Mouse (Mus musculus): ENCODE measurements at regions not wholly inside any gene's neighbourhood (a gene's known extent, or its start where the extent isn't known, plus 50 kb on each side); places are given as distances from the start of the nearest gene placed in this dataset.

DNA sequence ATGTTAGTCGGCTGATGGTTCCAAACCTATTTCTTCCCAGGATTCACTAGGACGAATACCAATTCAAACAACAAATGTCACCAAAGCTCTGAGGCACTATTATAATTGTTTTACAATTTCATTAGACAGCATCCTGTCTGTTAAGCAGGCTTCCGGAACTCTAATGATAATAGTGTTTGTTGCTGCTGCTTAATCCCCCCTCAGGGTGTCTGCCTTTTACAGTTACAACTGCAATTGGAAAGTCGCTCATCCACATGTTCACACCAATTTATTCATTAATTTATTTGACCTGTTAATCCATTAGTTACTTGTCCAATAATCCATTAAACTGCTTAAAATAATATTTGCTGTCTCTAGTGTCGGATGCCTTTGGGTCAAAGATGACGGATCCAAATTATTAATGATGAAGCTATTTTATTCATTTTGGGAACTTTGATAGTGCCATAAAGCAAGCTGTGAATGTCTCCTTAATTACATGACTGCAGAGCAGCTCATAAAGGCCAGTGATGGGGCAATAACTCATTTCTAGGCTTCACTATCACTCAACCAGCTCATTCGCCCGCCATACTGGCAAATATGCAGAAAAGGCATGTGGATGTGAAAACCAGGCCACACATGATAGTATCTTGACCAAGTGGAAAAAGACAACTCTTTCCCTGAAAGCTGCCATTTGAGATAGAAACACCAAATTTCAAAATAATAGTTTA lies 226.6 kb upstream of the Rarb start:
- no peak for TF ChIP-seq CTCF (IDR thresholded peaks at IDR 0.05; ENCODE audit: insufficient read depth, low read length)
- TF ChIP-seq POLR2A (IDR thresholded peaks at IDR 0.05; ENCODE audit: borderline replicate concordance, extremely low read depth, low read depth, low read length) = no peak
